Mouse (Mus musculus) G1E (cell line): ENCODE data around the gene Magi2.

ENCODE experiments used
- CTCF ChIP-seq: IDR thresholded peaks from 2 replicates; pipeline ENCODE4 v1.5.1; 2012; ENCODE audit warnings: low read depth, low read length, inconsistent platforms, mixed read lengths
- GATA1 ChIP-seq: IDR thresholded peaks from 2 replicates; pipeline ENCODE4 v1.6.1; 2012; ENCODE audit warnings: borderline replicate concordance, low read length, inconsistent platforms, mixed read lengths
- GATA2 ChIP-seq: IDR thresholded peaks from 2 replicates; pipeline ENCODE4 v1.6.1; 2012; ENCODE audit warnings: low read depth, low read length, inconsistent platforms, borderline replicate concordance
- POLR2AphosphoS5 ChIP-seq: IDR thresholded peaks from 2 replicates; pipeline ENCODE4 v1.6.1; 2012; ENCODE audit warnings: low read depth, low read length, inconsistent platforms; ENCODE audit not compliant: insufficient replicate concordance
- TAL1 ChIP-seq: conservative IDR thresholded peaks from 2 replicates; pipeline ENCODE4 v1.6.1; 2012; ENCODE audit warnings: low read depth, low read length, inconsistent platforms, mixed read lengths

DNA sequence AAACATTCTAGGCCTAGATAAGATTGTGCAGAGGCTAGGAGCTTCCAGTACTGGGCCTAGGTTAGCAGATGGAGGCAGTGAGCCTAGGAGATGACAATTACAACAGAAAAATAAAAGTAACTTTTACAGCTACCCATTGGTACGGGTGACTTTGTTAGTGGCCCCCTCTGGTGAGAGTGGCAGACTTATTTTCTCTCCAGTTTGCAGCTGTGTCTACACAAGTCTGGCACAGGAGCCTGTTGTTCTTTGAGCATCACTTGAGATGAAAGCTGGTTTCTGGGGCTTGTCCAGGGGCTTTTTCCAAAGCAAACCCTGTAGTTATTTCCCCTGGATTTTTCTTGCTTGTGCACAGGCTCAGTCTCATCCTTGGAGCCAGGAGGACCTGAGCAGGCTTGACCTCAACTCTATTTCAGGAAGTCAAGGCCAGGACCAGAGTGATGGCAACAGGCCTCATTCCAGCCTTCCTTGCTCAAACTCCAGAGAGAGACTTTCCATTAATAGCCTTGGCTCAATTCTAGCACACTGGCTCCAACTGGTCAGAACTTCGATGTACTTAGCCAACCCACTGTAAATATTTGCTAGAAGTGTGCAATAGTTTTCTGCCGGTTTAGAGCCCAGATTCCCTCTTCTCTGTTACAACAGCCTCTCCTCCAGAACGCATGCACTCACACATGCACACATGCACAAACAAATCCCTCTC lies 1493.5 kb downstream of the Magi2 start:
- TF ChIP-seq CTCF (no peak), TAL1 (no peak), POLR2AphosphoS5 (no peak), GATA2 (no peak), GATA1 (no peak)
